Mouse (Mus musculus) left cerebral cortex, postnatal 25 days (tissue): ENCODE measurements around the gene Rbbp8nl. TPM values are rescaled to one million over a fixed set of nuclear protein-coding genes. Genes with fewer than 3 reads are reported as not detected.

Experiments
- DNase-seq, 2 experiments: peaks; one replicate each; pipeline ENCODE4 v3.0.0; 2022; ENCODE audit warnings: low spot score in 2 of 2, mixed read lengths in 1 of 2
- intact Hi-C: fragments of 180-260 bp; cut with DNase I; formaldehyde crosslinking; loops from one replicate; pipeline ENCODE4 v1.15.1; 2025
- total RNA-seq, 2 experiments: library from RNA; stranded (reverse); gene quantifications; 2 replicates each; pipeline ENCODE4 v1.2.3; 2021

Gene Rbbp8nl
- total RNA-seq, 2 experiments from 2014 or later = not detected

DNA sequence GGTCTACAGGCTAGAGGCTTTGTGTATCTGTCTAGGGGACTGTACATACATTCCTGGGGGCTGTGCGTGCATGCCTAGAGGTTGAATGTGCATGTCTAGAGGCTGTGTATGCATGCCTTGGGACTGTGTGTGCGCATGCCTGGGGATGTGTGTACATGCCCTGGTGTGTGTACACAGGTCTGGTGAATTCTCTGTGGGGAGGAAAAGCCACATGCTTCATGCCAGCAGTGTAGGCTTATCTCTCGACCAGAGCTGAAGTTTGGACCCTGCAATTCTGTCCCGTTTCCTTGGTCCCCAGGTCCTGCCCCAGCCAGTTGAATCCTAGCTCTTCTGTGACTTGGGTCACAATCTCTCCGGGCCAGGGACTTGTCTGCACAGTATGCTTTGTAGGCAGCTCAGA lies 1.9 kb upstream of the Rbbp8nl start:
- no peak for DNase-seq
- intact Hi-C loops = no loop called here

DNA sequence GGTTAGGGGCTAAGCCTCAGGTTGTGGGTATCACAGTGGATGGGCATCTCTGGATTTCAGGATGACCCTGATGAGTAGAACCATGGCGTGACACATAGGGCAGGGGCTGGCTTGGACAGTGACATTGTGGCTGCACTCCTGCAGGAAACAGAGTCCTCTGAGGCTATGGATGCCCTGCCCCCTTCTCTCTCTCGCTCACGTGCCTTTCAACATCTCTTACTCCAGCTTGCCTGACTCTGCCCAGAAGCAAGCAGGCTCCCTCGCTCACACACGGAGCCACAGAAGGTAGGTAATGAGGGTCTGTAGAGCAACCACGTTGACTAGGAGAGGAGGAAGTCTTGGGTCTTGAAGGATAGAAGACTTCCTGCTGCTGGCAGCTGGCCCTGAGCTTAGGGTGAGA lies 824 bp upstream of the Rbbp8nl start:
- DNase-seq = no peak
- intact Hi-C loops = no loop called here

DNA sequence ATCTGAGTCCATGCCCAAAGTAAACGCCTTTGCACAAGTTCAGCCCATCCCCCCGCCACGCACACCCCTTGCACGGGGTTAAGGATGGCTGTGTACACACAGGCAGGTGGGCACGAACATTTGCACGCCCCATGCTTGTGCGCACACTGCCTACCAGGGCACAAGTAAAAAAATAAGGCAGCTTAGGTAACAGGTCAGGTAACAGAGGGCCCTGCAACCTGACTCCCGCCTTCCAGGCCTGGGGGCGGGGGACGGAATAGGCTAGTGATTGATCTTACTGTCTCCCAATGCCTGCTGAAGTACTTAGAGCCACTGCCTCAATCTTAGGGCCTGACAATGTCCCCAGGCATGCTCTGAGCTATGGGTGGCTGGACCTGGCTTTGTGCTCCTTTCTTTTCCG lies 713 bp downstream of the Rbbp8nl start:
- DNase-seq = no peak
- intact Hi-C loops = no loop called here

DNA sequence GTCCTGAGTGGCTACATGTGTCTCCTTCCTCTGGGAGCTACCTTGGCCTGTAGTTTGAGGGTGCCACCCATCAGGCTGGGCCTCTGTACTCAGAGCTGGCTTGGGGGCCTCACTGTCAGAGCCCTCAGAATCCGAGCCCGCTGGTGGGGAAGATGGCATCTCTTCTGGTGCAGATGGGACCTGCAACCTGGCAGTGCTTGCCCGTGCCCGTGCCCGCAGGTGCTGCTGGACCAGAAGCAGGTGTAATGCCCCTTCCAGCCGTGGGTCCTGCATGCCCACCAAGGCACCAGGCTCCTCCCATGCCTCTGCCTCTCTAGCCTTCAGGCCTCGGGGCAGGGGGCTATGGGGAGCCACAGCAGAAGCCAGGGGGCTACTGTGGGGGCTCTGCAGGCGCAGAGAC lies 10.4 kb downstream of the Rbbp8nl start:
- DNase-seq = no peak
- intact Hi-C loops = loop anchor here (10.0 kb wide), 1 partner anchor 495 kb away; the partner anchor contains the start of gene Bhlhe23

DNA sequence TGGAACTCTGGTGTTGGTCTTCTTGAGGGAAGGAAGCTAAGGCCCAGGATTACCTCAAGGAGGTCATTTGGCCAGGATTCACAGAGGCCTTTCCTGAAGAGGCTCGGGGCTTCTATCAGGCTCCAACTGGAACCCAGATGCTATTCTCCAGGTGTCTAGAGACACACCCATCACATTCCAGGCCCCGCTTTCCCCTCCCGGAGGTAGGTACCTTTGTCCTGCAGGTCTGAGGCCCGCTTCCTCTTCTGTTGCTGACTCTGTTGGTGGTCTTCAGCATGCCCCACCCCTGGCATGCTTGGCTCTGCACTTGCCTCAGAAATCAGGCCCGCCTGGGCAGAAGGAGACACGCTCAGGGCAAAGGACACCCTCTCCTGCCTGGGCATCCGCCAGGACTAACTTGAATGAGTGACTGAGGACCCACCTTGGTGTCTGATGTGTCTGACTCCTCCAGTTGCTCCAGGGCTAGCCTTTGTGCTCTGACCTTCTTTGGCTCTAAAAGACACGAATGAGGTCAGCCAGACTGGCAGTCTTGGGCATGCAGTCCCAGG lies 11.8 kb downstream of the Rbbp8nl start:
- no peak for DNase-seq
- intact Hi-C loops = loop anchor here (10.0 kb wide), 1 partner anchor 497 kb away; the partner anchor contains the start of gene Bhlhe23

DNA sequence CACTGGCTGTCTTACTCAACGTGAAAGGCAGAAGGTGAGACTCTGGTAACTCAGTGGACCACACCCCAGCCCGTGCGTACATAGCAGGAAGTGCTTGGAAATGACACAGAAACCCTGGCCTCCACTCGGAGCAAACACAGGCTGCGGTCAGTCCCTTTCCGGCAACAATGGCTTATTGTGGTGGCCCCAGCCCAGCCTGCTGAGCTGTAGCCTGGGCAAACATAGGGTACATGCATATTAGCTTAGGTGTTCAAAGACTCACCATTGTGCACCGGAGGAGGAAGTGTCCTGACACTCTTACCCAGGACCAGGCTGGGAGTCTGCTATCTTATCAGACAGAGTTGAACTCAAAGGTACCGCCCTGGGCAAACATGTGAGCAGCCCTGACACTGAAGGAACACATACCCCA lies 12.8 kb downstream of the Rbbp8nl start:
- no peak for DNase-seq
- intact Hi-C loops = loop anchor here (10.0 kb wide), 1 partner anchor 498 kb away; the partner anchor contains the start of gene Bhlhe23

DNA sequence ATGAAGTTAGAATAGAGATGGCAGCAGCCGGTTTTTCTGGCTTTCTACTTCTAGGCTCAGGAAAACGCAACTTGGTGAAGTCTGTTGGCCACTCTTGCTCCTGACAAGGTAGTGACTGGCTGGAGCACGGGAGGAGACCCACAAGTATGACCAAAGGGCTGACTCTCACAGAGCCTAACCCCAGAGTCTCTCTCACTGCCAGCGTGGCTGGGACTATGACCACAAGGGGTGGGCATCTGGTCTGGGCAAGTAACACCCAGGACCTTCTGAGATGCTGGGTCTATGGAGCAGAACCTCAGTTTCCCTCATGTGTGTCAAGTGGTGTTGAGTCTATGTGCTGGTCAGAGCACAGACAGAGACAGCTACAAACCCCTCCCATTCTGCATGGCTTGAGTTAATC lies 13.3 kb downstream of the Rbbp8nl start:
- DNase-seq = no peak
- intact Hi-C loops = loop anchor here (10.0 kb wide), 1 partner anchor 498 kb away; the partner anchor contains the start of gene Bhlhe23

DNA sequence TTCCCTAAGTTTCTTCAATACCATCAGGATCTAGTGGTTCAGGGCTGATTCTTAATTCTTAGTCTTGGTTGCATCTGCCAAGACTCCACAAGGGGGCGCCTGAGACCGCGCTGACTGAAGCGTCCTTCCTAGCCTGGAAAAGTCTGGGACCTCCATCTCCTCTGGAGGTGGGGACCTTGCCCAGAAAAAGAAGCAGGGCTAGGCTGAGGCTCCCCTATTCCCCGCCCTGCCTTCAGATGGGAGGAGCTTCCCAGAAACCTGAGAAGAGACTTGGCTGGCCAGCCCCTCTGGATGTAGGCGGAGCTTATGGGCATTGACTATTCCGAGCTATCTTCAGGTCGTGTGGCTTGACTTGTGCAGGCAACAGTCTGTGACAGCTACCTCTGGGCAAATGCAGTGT lies 13.8 kb downstream of the Rbbp8nl start:
- intact Hi-C loops = loop anchor here (1.0 to 10.0 kb wide), 4 partner anchors 71 to 499 kb away; partner anchors contain the start of gene Bhlhe23
- peak; percentile 75 for DNase-seq

DNA sequence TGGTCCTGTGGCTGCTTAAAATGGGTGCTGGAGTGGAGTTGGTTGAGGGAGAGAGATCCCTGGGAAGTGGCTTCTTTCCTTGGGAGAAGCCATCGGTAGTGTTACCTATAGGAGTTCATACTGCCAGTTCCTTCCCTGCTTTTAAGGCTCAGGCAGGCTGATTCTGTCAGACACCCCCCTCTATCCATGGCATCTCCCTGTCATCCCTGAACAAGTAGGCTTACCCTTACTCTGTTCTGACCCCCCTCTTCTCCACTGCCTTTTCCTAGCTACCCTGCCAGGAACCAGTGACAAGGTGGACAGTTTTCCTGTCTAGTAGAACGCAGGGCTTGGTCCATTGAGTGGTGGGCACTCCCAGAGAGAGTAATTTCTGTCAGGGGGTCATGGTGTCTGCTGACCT lies 15.2 kb downstream of the Rbbp8nl start:
- no peak for DNase-seq
- intact Hi-C loops = loop anchor here (2.0 to 10.0 kb wide), 2 partner anchors 304 to 500 kb away; partner anchors contain the start of gene Bhlhe23

DNA sequence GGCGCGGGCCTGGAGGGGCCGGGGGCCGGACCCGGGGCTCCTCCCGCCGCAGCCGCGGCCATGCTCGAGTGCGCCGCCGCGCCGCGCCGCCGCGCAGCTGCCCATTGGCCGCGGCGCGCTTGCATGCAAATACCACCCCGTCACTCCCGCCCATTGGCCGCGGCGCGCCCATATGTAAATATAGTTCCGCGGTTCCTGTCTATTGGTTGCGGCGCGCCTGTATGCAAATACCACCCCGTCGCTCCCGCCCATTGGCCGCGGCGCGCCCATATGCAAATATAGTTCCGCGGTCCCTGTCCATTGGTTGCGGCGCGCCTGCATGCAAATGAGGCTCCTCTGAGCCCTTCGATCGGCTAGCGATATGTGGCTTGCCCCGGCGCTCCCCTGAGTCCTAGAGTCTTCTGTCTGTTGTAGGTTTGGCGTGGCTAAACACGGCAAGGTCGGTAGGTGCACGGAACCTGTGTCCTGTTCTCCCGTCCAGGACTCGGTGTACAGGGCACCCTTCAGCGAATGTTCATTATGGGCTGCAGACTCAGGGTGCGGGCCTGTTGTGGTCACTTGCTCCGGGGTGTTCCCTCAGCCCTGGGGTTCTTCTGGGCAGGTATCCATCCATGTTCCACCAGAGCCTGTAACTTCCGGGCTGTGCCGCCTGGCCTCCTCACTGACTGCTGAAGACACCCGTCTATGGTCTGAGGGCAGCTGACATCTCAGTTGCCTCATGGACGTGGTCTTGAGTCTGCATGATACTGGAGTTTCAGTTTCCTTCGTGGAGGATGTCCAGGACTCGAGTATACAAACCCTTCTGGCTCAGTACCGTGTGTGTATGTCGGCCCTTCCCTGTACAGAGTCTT lies 16.1 kb downstream of the Rbbp8nl start, which contains the start of gene Cables2:
Gene Cables2, minus strand, starts transcription at position 103 of the 851 bp plus-strand sequence.
- intact Hi-C loops = loop anchor here (2.0 to 10.0 kb wide), 2 partner anchors 305 to 501 kb away; partner anchors contain the start of gene Bhlhe23
- peak; percentile 91 to 97 for DNase-seq

DNA sequence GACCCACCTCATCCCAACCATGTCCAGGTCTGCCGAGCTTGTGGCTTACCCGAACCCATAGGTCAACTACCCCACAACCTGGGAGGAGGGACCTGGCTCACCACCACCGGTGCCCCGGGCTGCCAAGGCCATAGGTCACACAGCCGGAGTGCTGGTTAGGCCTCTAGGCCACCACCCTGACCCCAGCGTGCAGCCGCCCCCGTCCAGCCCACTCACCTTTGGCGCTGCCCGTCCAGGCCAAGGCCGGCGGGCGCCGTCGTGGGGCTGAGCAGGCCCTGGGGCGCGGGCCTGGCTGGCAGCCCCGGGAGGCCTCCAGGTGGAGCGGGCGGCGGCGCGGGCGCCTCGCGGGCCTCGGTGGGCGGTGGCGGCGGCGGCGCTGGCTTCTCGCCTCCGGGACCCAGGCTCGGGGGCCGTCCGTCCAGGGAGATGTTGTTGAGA lies 16.8 kb downstream of the Rbbp8nl start:
- peak in 1 of 2 experiments; percentile 45 for DNase-seq
- intact Hi-C loops = loop anchor here (10.0 kb wide), 1 partner anchor 502 kb away; the partner anchor contains the start of gene Bhlhe23

DNA sequence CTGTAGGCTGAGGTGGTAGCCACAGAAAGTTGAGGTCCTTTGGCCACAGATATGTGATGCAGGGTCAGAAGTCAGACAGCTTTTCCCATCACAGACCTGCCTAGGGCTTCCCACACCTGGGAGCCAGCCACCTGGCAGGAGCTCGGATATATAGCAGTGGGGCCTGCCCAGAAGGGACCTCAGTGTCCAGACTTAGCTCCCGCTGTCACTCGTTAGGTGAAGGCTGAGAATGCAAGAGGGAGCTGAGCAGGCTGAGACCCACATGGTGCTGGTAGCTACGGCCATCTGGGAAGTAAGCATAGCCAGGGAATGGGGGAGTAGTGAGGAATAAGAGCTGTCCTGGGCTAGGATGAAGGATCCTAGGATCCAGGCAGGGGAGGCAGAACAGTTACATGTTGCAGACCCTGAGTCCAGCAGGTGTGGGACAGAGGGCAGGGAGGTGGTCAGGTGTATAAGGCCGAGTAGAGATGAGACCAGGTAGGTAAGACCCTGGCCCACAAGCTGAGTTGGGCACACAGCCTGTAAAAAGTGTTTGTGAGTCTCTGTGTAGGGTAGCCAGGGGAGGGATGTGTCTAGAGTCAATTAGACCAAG lies 17.8 kb downstream of the Rbbp8nl start:
- DNase-seq = no peak
- intact Hi-C loops = loop anchor here (10.0 kb wide), 1 partner anchor 503 kb away; the partner anchor contains the start of gene Bhlhe23

DNA sequence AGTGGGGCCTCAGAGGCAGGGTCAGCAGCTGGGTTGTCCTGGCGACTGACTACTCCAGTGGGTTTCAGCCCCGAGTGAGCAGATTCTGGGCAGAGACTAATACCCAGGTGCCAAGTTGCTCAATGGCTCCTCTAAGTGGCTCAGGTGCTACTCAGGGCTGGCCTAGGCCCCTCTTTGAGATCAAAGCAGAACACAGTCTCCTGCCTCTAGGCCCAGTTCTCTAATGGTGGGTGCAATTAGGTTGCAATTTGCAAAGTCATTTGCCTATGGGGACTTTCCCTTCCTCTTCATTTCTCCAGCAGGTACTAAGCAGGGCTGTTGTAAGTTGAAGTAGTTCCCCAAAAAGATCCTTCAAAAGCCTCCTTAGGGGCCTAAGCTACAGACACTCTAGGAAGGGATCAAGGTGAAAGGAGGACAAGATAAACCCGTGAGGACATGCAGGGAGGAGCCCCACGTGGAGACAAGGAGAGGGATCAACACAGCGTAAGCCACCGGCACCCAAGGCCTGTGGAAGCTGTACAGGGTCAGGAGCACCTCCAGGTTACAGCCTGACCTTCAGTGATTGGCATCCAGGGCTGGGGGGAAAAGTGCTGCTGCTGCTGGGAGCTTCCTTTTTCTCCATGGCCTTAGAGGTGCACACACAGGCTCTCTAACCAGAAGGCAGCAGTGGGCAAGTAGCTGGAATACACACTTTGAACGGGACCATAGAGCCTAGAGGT lies 19.0 kb downstream of the Rbbp8nl start:
- DNase-seq = no peak
- intact Hi-C loops = loop anchor here (10.0 kb wide), 1 partner anchor 504 kb away; the partner anchor contains the start of gene Bhlhe23

DNA sequence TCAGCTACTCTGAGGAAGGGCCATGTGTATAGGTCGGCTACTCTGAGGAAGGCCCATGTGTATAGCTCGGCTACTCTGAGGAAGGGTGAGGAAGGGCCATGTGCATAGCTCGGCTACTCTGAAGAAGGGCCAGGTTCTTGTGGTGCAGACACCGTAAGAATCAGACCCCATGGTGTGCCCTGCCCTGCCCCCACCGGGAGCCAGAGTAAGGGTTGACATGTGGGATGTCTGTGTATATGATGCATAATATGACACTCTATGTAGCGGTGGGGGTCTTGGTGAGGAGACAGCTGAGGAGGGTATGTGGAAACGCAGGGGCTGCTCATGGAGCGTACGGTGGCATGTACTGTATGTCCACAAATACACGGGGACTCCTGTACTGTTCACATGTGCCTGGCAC lies 20.4 kb downstream of the Rbbp8nl start:
- intact Hi-C loops = no loop called here
- no peak for DNase-seq

DNA sequence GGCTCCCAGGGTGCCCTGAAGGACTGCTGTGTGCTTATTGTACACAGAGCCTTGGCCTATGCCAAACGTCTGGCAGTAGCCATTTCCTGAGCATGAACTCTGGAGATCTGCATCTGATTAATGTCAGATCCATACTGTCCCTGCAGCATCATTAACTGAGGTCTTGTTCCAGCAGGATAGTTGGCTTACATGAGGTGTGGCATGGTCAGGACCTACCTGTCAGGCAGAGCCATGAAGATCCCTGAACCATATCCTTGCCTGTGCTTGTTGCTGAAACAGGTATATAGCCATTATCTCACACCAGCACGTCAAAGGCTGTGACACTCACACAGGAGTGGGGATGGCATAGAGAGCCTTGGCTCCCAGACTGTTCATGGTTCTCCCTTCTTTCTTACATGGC lies 21.7 kb downstream of the Rbbp8nl start:
- intact Hi-C loops = no loop called here
- no peak for DNase-seq

DNA sequence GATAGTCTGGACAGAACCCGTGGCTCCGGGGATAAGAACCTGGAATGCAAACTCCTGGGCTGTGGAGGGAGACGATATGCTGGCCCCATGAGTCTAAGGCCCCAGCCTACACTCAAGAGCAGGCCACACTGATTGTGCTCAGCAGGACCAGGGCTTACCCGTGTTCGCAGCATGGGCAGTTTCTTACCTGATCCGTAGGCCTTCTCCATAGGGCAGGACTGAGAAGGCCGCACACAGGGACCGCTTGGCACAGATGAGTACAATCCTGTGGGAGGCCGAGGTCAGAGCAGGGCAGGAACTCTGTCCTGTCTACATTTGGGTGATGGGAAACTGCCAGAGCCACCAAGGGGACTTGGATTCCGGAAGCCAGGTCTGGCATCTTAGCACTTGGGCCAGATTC lies 26.8 kb downstream of the Rbbp8nl start:
- DNase-seq = no peak
- intact Hi-C loops = no loop called here

DNA sequence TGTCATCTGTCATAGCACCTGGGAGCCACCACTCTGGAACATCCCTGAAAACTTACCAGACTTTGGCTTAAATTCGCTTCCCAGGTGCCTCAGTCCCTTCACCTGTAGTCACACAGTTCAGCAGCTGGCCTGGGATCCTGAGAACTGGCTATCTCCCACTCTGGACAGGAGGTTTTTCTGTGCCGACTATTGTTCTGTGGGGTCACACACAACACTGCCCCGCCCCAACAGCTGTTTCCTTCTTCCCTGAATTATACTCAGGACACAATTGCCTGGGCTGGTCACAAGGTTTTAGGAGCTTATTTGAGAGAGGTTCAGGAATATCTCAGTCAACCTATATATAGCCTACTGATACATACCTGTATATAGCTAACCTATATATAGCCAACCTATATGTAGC lies 27.2 kb downstream of the Rbbp8nl start:
- intact Hi-C loops = no loop called here
- no peak for DNase-seq

DNA sequence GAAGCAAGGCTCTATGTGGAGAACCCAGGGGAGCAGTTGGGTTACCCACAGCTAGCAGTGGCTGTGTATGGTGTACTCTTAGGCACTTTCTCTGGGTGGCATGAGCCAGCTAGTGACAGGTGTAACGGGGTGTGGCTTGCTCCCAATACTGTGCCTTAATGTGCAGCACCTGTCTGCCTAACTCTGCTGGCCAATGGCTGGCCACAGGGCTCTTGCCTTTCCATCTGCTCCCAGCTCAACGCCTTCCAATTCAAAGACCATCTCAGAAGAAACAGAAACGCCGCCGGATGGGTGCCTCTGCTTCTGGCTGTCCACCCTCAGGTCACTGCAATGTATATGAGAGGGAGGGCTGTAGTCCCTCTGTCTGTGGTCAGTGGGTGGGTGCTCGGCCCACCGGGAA lies 27.8 kb downstream of the Rbbp8nl start:
- intact Hi-C loops = no loop called here
- no peak for DNase-seq
